Mouse (Mus musculus) stomach, embryonic 14.5 days (tissue): ENCODE measurements around the gene Trim66. TPM values are rescaled to one million over a fixed set of nuclear protein-coding genes. Genes with fewer than 3 reads are reported as not detected.
A peak's percentile ranks its signal among the peaks of the same experiment; 100 is the strongest.

Source experiments
- ATAC-seq: fragments of 200-750 bp; cut with Nextera tagmentation; 2 replicates; pipeline ENCODE4 v1.8.0; 2017; ENCODE audit warnings: low read depth, moderate TSS enrichment; ENCODE audit not compliant: insufficient number of reproducible peaks, insufficient read depth, low FRiP score
- H3K27ac ChIP-seq: fragments of 300-500 bp; sonication (generic); 2 replicates; pipeline ENCODE4 v1.5.1; 2014; ENCODE audit warnings: mild to moderate bottlenecking, low read length, moderate library complexity, mixed read lengths
- H3K27me3 ChIP-seq: fragments of 300-500 bp; sonication (generic); 2 replicates; pipeline ENCODE4 v1.6.1; 2014; ENCODE audit warnings: low read length, control low read depth, mixed read lengths; ENCODE audit not compliant: control insufficient read depth, insufficient read depth
- H3K36me3 ChIP-seq: fragments of 300-500 bp; sonication (generic); 2 replicates; pipeline ENCODE4 v1.6.1; 2014; ENCODE audit warnings: mild to moderate bottlenecking, control low read depth, low read length, moderate library complexity, mixed read lengths; ENCODE audit not compliant: control insufficient read depth, insufficient read depth
- H3K4me1 ChIP-seq: fragments of 300-500 bp; sonication (generic); 2 replicates; pipeline ENCODE4 v1.6.1; 2014; ENCODE audit warnings: low read length, control low read depth, mixed read lengths; ENCODE audit not compliant: control insufficient read depth, insufficient read depth
- H3K4me2 ChIP-seq: fragments of 300-500 bp; sonication (generic); replicated peaks from 2 replicates; pipeline ENCODE4 v1.6.1; 2014; ENCODE audit warnings: low read depth, low read length, control low read depth
- H3K4me3 ChIP-seq: fragments of 300-500 bp; sonication (generic); 2 replicates; pipeline ENCODE4 v1.5.1; 2014; ENCODE audit warnings: low read depth, low read length, control low read depth
- H3K9ac ChIP-seq: fragments of 300-500 bp; sonication (generic); replicated peaks from 2 replicates; pipeline ENCODE4 v1.6.1; 2014; ENCODE audit warnings: low read depth, mild to moderate bottlenecking, control low read depth, low read length, moderate library complexity, mixed read lengths
- H3K9me3 ChIP-seq: fragments of 300-500 bp; sonication (generic); 2 replicates; pipeline ENCODE4 v1.6.1; 2016; ENCODE audit warnings: low read depth, low read length, control low read depth; ENCODE audit not compliant: control insufficient read depth
- WGBS: fragments of 180-500 bp; shearing (Covaris S2); extraction: QIAGEN DNeasy Blood & Tissue Kit; methylation state at CpG from one replicate; pipeline ENCODE4 v1.1.7; 2014; 5-methylcytosine and 5-hydroxymethylcytosine counted together
- polyA plus RNA-seq: library from polyadenylated mRNA; unstranded; fragments of >200 nt; fragmentation: Nextera tagmentation; extraction: Ambion mirVana; gene quantifications from 2 replicates; pipeline ENCODE4 v1.2.1, GENCODE M21; 2014

The Trim66 gene
- polyA plus RNA-seq, 1 experiment from 2014 or later = 0.09 TPM

DNA sequence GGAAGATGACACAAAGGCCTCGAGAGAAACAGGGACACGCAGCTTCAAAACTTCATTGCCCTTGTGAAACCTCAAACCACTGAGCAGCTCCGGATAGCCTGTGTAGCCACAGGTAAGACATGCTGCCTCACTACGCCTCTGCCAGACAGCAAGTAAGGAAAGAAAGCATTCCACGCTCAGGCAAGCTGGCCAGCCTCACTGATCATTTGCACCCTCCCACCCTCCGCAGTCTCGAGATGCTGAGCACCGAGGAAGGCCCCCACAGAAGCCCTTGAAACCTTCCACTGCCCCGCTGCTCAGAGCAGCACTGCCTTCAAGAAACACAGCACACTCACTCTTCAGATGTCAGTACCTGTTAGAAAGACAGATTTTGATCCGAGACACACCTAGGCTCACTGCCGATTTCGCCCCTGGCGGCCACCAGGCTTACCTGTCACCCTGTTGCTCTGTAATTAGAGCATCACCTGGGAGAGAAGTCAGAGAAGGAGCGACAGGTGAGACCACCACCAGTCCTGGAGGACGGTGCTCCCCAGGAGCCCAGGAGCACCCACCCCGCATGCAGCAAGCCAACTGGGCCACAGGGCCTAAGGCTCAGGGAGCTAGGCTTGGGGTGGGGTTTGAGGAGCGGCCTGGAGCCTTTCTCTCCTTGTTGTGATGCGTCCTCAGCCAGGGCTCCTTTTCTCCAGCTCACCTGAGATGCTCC is 15.2 kb downstream of the Trim66 start:
- H3K4me1 ChIP-seq = 0 out of 2 replicates have a peak, but pooled peaks cover 3% of the 10 kb centered on the region
- ATAC-seq = no peak
- H3K4me3 ChIP-seq = no peak overlapping the region
- no peaks in the 10 kb centered on the region for H3K27me3 ChIP-seq
- no peak overlapping the region for H3K4me2 ChIP-seq
- H3K36me3 ChIP-seq = no peaks in the 10 kb centered on the region
- H3K9me3 ChIP-seq = no peaks in the 10 kb centered on the region
- H3K9ac ChIP-seq = no peak overlapping the region
- 52% methylated on average over 18 of the region's 18 CpGs for WGBS
- no peak overlapping the region for H3K27ac ChIP-seq

DNA sequence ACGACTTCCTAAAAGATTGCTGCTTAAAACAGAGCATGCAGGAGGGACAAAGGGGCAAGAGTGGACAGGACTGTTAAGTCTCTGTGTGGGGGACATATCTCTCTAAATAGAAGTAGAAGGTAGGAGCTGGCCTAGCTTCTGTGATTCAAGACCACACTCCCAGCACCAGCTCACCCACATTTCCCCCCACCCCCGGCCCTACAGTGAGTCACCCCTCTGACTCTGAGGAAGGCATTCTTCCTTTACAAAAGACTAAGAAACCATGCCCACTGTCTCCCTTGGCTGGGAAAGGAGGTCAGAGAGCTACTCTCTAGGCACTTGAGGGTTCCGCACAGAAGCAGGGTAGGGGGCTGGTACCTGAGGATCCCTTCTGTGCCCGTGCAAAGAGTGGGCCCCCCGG is 23.7 kb downstream of the Trim66 start:
- no peaks in the 10 kb centered on the region for H3K27me3 ChIP-seq
- no peaks in the 10 kb centered on the region for H3K4me1 ChIP-seq
- 71% methylated on average over 5 of the region's 5 CpGs for WGBS
- no peaks in the 10 kb centered on the region for H3K9me3 ChIP-seq
- no peak overlapping the region for H3K4me2 ChIP-seq
- H3K9ac ChIP-seq = no peak overlapping the region
- H3K27ac ChIP-seq = no peak overlapping the region
- no peaks in the 10 kb centered on the region for H3K36me3 ChIP-seq
- no peak overlapping the region for H3K4me3 ChIP-seq
- ATAC-seq = no peak

DNA sequence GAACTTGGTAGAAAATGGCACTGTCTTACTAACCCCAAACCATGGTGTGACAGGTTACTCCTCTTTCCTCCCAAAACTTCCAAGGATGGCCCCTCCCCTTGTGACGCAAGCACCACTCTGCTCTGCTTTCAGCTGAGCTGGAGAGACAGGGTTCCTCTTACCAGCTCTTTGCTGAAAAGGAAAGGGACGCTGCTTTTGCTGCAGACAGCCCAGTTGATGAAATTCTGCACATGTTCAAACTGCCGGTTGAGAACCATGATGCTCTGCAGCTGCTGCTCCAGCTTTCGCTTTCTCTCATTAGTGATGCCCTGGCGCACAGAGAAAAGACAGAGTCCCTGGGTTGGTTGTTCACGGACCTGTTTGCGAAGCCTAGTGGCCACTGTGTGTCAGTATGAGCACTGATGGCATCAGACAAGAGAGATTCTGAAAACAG is 27.2 kb downstream of the Trim66 start:
- 24% methylated on average over 7 of the region's 7 CpGs for WGBS
- Histone ChIP-seq H3K27me3 (no peaks in the 10 kb centered on the region), H3K36me3 (no peaks in the 10 kb centered on the region), H3K4me3 (no peak overlapping the region), H3K27ac (no peak overlapping the region), H3K4me1 (no peaks in the 10 kb centered on the region), H3K9ac (no peak overlapping the region), H3K4me2 (no peak overlapping the region), H3K9me3 (no peaks in the 10 kb centered on the region)
- peak; percentile 40; the same call in 1 of the 2 replicates for ATAC-seq

DNA sequence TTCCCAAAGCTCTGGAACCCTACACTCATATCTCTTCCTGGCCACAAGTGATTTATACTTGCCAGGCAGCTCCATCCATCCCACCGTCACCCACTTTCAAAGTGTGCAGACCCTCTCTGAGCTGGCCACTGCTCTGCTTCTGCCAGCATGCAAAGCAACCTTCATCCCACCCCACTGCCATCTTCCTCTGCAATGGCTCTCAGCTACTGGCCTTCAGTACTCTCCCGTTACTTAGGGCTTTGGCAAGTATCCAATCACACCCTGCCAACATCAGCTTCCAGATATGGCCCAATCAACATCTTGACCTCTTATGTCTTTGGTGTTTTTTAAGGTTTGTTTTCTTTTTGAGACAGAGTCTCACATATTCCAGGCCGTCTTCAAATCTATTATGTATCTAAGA is 30.0 kb downstream of the Trim66 start:
- H3K4me1 ChIP-seq = no peaks in the 10 kb centered on the region
- H3K9me3 ChIP-seq = no peaks in the 10 kb centered on the region
- no peaks in the 10 kb centered on the region for H3K36me3 ChIP-seq
- no peak overlapping the region for H3K27ac ChIP-seq
- ATAC-seq = no peak
- no peaks in the 10 kb centered on the region for H3K27me3 ChIP-seq
- WGBS = 68% methylated on average over 3 of the region's 3 CpGs
- H3K4me2 ChIP-seq = no peak overlapping the region
- H3K9ac ChIP-seq = no peak overlapping the region
- H3K4me3 ChIP-seq = no peak overlapping the region

DNA sequence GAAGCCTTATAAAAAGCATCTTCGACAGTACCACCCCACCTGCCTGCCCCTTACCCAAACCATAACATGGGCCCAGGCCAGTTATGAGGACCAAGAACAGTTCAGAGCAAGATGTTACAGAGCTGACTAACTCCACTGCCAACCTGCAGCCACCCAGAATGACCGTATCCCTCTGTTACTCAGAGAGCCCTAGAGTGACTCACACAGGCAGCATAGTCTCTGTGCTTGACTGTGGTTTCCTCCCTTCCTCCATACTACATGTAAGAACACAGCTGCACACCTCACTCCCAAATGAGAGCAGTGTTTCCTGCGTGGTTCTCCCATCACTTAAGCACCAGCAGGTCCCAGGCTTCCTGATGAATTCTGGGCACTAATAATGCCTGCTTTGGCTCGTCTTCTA is 37.2 kb downstream of the Trim66 start:
- Histone ChIP-seq H3K27ac (no peak overlapping the region), H3K4me2 (no peak overlapping the region), H3K4me1 (no peaks in the 10 kb centered on the region), H3K9me3 (no peaks in the 10 kb centered on the region), H3K9ac (no peak overlapping the region), H3K4me3 (no peak overlapping the region), H3K27me3 (no peaks in the 10 kb centered on the region), H3K36me3 (no peaks in the 10 kb centered on the region)
- no peak for ATAC-seq
- WGBS = 70% methylated on average over 4 of the region's 4 CpGs

DNA sequence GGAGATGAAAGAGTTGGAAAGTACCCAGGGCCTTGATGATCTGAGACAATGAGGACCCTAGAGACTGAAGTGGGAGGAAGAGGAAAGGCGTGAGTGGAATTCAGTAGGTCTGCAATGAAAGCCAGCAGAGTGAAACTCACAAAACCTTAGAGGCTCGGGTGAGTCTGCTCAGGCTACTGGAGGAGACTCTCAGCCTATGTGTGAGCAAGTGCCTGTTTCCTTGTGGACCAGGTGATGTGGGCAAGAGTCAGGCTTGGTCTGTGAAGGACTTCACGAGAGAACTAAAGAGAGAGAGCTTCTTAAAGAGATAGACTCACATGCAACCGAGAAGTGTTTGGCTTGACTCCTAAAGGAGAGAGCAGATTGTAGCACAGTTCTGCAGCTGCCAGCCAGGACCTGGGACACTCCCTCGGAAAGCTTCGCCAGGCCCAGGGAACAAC is 39.7 kb downstream of the Trim66 start:
- no peak overlapping the region for H3K27ac ChIP-seq
- H3K9me3 ChIP-seq = no peaks in the 10 kb centered on the region
- H3K4me2 ChIP-seq = no peak overlapping the region
- no peaks in the 10 kb centered on the region for H3K4me1 ChIP-seq
- H3K4me3 ChIP-seq = no peak overlapping the region
- no peak overlapping the region for H3K9ac ChIP-seq
- no peaks in the 10 kb centered on the region for H3K27me3 ChIP-seq
- 38% methylated on average over 6 of the region's 6 CpGs for WGBS
- no peaks in the 10 kb centered on the region for H3K36me3 ChIP-seq
- no peak for ATAC-seq

DNA sequence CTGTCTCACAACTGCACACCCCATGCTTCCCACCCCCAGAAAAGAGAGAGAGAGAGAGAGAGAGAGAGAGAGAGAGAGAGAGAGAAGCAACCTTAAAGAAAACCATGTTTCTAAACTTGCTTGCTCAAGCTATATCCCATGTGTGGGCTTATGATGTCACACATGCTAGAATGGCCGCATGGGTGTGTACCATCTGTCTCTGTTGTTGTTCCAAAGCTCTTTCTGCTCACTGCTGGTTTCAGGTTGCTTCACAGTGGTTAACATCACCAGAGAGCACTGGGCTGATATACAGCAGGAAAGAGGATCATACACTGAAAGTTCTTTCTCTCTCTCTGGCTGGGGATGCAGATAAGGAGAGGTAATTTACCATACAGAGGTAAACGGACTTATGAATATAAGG is 40.3 kb downstream of the Trim66 start:
- 51% methylated on average over 2 of the region's 2 CpGs for WGBS
- Histone ChIP-seq H3K4me3 (no peak overlapping the region), H3K4me2 (no peak overlapping the region), H3K27ac (no peak overlapping the region), H3K9me3 (no peaks in the 10 kb centered on the region), H3K4me1 (no peaks in the 10 kb centered on the region), H3K36me3 (no peaks in the 10 kb centered on the region), H3K27me3 (no peaks in the 10 kb centered on the region), H3K9ac (no peak overlapping the region)
- no peak for ATAC-seq

DNA sequence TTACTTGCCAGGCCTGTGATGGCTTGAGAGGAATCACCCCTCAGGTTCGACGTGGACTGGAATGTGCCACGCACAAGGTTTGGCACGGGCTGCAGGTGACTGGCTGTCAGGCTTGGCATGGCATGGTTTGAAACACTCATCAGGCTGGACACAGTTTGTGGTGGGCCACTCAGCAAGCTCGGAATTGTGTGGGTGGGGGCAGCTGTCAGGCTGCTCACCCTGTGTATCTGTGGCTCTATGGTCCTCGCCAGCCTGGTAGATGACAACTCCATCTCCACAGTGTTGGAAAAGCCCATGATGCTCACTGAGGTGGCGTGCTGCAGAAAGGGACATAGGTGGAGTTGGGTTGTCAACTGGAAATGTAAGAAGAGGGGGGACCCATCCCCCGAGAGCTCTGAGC is 47.2 kb downstream of the Trim66 start:
- 88% methylated on average over 8 of the region's 8 CpGs for WGBS
- H3K9me3 ChIP-seq = no peaks in the 10 kb centered on the region
- H3K36me3 ChIP-seq = no peaks in the 10 kb centered on the region
- H3K4me2 ChIP-seq = no peak overlapping the region
- H3K4me1 ChIP-seq = no peaks in the 10 kb centered on the region
- H3K9ac ChIP-seq = no peak overlapping the region
- no peak for ATAC-seq
- H3K4me3 ChIP-seq = no peak overlapping the region
- H3K27ac ChIP-seq = no peak overlapping the region
- H3K27me3 ChIP-seq = no peaks in the 10 kb centered on the region

DNA sequence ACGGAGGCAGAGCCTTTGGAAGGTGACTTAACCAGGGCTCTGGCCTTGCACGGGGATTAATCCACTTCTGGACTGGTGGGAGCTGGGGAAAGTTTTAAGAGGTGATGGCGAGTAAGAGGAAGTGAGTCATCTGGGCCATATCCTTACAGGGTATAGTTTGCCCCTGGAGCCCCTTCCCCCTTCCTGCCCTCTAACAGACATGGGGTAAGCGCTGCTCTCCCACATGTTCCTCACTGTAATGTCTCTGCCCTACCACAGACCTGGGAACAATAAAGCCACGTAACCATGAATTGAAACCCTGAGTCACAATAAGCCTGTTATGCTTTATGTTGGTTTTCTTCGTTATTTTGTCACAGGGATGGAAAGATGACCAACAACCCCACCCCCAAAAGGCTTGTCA is 51.4 kb downstream of the Trim66 start:
- Histone ChIP-seq H3K36me3 (no peaks in the 10 kb centered on the region), H3K4me2 (no peak overlapping the region), H3K27ac (no peak overlapping the region), H3K9ac (no peak overlapping the region), H3K4me1 (no peaks in the 10 kb centered on the region), H3K9me3 (no peaks in the 10 kb centered on the region), H3K4me3 (no peak overlapping the region), H3K27me3 (no peaks in the 10 kb centered on the region)
- ATAC-seq = no peak
- 67% methylated on average over 6 of the region's 6 CpGs for WGBS
